Mouse (Mus musculus) adrenal gland, postnatal 36 days (tissue): ENCODE measurements around the gene Capn15. TPM values are rescaled to one million over a fixed set of nuclear protein-coding genes. Genes with fewer than 3 reads are reported as not detected.

Source experiments
- DNase-seq, 2 experiments: peaks; one replicate each; pipeline ENCODE4 v3.0.0; 2021; ENCODE audit warnings: mixed read lengths in 1 of 2
- total RNA-seq, 2 experiments: library from RNA; stranded (reverse); gene quantifications; 2 replicates each; pipeline ENCODE4 v1.2.3; 2021

The Capn15 gene
- total RNA-seq, 2 experiments from 2014 or later, result 16.7 to 23.8 TPM

GRCm38 (mm10) chr17:25919786-25920642 lies 65.6 kb downstream of the Capn15 start:
- DNase-seq, result peak; percentile 100

GRCm38 (mm10) chr17:25919144-25919785 lies 66.3 kb downstream of the Capn15 start, which contains the start of gene Rab40c:
Gene Rab40c (minus strand): TSS chr17:25919727.
- peak; percentile 54 to 64 for DNase-seq

DNA sequence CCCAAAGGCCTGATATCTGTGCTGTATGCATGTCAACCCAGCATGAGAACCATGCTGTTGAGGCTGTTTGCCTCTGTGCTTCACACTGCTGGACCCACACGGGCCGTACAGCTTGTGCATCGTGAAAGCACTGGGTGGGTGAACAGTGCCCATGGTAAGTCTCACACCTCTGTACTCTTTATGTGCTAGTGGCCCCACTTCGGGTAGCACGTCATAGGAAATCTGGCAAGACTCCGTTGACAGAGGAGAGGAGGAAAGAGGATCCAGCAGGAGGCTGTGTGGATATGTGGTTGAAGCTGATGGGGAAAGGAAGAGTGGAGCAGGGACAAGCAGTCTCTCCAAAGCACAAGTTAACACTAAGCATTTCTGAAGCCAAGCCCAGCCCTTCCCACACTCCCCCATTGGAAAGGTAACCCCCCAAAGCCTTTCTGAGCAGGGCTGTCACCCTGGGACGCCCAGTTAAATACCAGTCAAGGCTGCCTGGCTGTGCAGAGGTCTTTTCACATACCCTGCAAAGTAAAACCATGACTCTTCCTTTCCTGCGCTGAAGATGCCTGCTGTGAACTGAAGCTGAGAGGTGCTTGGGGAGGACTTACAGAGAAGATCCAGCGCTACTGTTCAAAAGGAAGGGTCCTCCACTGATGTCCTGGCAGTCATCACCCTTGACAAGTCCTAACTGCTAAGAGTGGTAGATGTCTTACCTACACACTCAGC lies 67.4 kb downstream of the Capn15 start:
- no peak for DNase-seq

- DNase-seq, result peak; percentile 77 to 83
Measured at GRCm38 (mm10) chr17:25916931-25917647, 68.5 kb downstream of the Capn15 start.

- no peak for DNase-seq
Measured at GRCm38 (mm10) chr17:25914295-25914694, 71.3 kb downstream of the Capn15 start.

DNA sequence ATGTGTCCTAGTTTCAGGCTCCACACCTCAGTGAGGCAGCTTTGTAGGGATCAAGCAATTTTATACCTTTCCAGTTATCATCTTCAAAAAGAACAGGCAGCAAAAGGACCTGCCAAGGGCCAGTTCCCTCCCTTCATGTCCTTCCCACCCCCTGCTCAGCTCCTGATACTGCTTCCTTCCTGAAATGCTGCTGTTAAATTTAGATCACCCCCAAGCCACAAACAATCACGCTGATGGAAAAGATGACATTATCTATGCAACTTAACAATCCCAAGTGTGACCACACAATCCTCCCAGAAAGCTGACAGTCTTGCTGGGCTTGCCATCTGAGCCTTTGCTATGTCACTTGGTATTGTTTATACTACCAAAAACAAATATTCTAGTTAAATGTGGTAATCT lies 71.7 kb downstream of the Capn15 start:
- no peak for DNase-seq

GRCm38 (mm10) chr17:25913186-25913876 lies 72.3 kb downstream of the Capn15 start:
- peak; percentile 74 to 75 for DNase-seq

GRCm38 (mm10) chr17:25911816-25912215 lies 73.8 kb downstream of the Capn15 start:
- DNase-seq, result peak; percentile 81 to 86

Other genes starting within 250 kb of the Capn15 start
- not detected for gene Mslnl, start 249.8 kb downstream of the Capn15 start, total RNA-seq
- gene Msln, start 231.4 kb downstream of the Capn15 start, total RNA-seq, result 1 to 10 TPM; 5.5 to 8.2 TPM
- gene Narfl, start 212.0 kb downstream of the Capn15 start, total RNA-seq, result 10 to 100 TPM; 26.0 to 31.0 TPM
- 10 to 100 TPM; 17.6 to 32.8 TPM for gene Haghl, start 200.1 kb downstream of the Capn15 start, total RNA-seq
- gene Ccdc78, start 199.2 kb downstream of the Capn15 start, total RNA-seq, result not detected
- gene Fam173a, start 192.9 kb downstream of the Capn15 start, total RNA-seq, result 10 to 100 TPM; 76.7 to 85.4 TPM
- gene AC134908.4, start 190.1 kb downstream of the Capn15 start, total RNA-seq, result not detected
- gene Metrn, start 188.7 kb downstream of the Capn15 start, total RNA-seq, result 10 to 100 TPM; 24.5 to 27.7 TPM
- gene Fbxl16, start 176.7 kb downstream of the Capn15 start, total RNA-seq, result 10 to 100 TPM; 19.4 to 34.2 TPM
- 10 to 100 TPM; 16.6 to 20.8 TPM for gene Wdr24, start 162.2 kb downstream of the Capn15 start, total RNA-seq
- gene Jmjd8, start 156.9 kb downstream of the Capn15 start, total RNA-seq, result 10 to 100 TPM; 87.8 to 93.9 TPM
- gene Stub1, start 152.4 kb downstream of the Capn15 start, total RNA-seq, result 100 to 1,000 TPM; 167 to 173 TPM
- 10 to 100 TPM; 17.4 to 20.3 TPM for gene Rhbdl1, start 148.5 kb downstream of the Capn15 start, total RNA-seq
- 10 to 100 TPM in 1 of 2 experiments, 1 to 10 TPM in 1; 9.5 to 13.3 TPM for gene Gm20683, start 144.0 kb downstream of the Capn15 start, total RNA-seq
- 100 to 1,000 TPM in 1 of 2 experiments, 10 to 100 TPM in 1; 97.2 to 104 TPM for gene Rhot2, start 140.9 kb downstream of the Capn15 start, total RNA-seq
- gene Wdr90, start 124.3 kb downstream of the Capn15 start, total RNA-seq, result 10 to 100 TPM; 12.9 to 15.6 TPM
- gene Mcrip2, start 117.0 kb downstream of the Capn15 start, total RNA-seq, result 100 to 1,000 TPM; 340 to 398 TPM
- 100 to 1,000 TPM; 106 to 124 TPM for gene Mettl26, start 110.7 kb downstream of the Capn15 start, total RNA-seq
- 1 to 10 TPM in 1 of 2 experiments, under 1 TPM in 1; 0.99 to 1.2 TPM for gene Wfikkn1, start 104.9 kb downstream of the Capn15 start, total RNA-seq
- gene Rab40c, start 66.1 kb downstream of the Capn15 start, total RNA-seq, result 10 to 100 TPM; 20.6 to 46.0 TPM
- gene Pigq, start 40.9 kb downstream of the Capn15 start, total RNA-seq, result 100 to 1,000 TPM in 1 of 2 experiments, 10 to 100 TPM in 1; 96.8 to 117 TPM
- gene Nhlrc4, start 40.8 kb downstream of the Capn15 start, total RNA-seq, result not detected
- not detected for gene A930017K11Rik, start 33.2 kb downstream of the Capn15 start, total RNA-seq
- gene Rab11fip3, start 83.8 kb upstream of the Capn15 start, total RNA-seq, result 10 to 100 TPM; 17.9 to 21.9 TPM
- 10 to 100 TPM; 17.8 to 27.2 TPM for gene Decr2, start 104.5 kb upstream of the Capn15 start, total RNA-seq
- 1 to 10 TPM; 2.2 to 3.5 TPM for gene Nme4, start 109.8 kb upstream of the Capn15 start, total RNA-seq
- 1 to 10 TPM; 5.4 to 9.4 TPM for gene Tmem8, start 127.5 kb upstream of the Capn15 start, total RNA-seq
- gene Mrpl28, start 137.7 kb upstream of the Capn15 start, total RNA-seq, result 10 to 100 TPM; 85.8 to 88.4 TPM
- 10 to 100 TPM; 35.1 to 42.1 TPM for gene Axin1, start 152.9 kb upstream of the Capn15 start, total RNA-seq
- 1 to 10 TPM in 1 of 2 experiments, under 1 TPM in 1; 0.72 to 1.3 TPM for gene Pdia2, start 213.3 kb upstream of the Capn15 start, total RNA-seq
- gene Rgs11, start 217.2 kb upstream of the Capn15 start, total RNA-seq, result 10 to 100 TPM; 29.6 to 35.1 TPM
- 10 to 100 TPM; 10.4 TPM for gene Arhgdig, start 222.0 kb upstream of the Capn15 start, total RNA-seq